Mouse (Mus musculus): ENCODE results near the gene Rdh16f2. TPM values are rescaled to one million over a fixed set of nuclear protein-coding genes. Genes with fewer than 3 reads are reported as not detected.

The Rdh16f2 gene
- polyA plus RNA-seq, 1 experiment from 2014 or later = not detected

DNA sequence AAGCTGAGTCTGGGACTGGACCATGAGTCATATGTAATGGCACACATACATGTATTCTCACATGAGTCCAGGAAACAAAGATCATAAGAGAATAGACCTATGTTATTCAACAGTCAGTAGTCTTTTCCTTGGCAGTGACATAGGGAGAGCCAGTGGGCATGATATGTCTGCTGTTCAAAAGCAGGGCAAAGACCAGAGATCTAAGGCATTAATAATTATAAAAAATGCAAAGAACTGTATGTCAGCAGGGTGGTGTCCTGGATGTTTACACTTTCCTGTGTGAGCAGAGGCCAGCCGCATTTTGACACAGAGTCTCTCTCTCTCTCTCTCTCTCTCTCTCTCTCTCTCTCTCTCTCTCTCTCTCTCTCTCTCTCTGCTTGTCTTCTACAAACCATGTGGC, 16.6 kb upstream of the Rdh16f2 start, which contains the start of gene Rdh19:
Rdh19 (plus strand) TSS at position 301 of the 400 bp plus-strand sequence.
- no peaks in the 10 kb centered on the region for H3K27me3 ChIP-seq
- H3K9ac ChIP-seq = no peak within 1 kb of the TSS
- no peaks in the 10 kb centered on the region for H3K36me3 ChIP-seq
- no peaks in the 10 kb centered on the region for H3K4me1 ChIP-seq
- no peak within 1 kb of the TSS for H3K27ac ChIP-seq
- WGBS = 87% methylated on average over 1 of the region's 1 CpGs
- no peaks in the 10 kb centered on the region for H3K9me3 ChIP-seq
- H3K4me3 ChIP-seq = no peak within 1 kb of the TSS
- no peak within 1 kb of the TSS for H3K4me2 ChIP-seq
- ATAC-seq (ENCODE audit: insufficient number of reproducible peaks, insufficient read depth, low FRiP score, low TSS enrichment, low read depth) = no peak

DNA sequence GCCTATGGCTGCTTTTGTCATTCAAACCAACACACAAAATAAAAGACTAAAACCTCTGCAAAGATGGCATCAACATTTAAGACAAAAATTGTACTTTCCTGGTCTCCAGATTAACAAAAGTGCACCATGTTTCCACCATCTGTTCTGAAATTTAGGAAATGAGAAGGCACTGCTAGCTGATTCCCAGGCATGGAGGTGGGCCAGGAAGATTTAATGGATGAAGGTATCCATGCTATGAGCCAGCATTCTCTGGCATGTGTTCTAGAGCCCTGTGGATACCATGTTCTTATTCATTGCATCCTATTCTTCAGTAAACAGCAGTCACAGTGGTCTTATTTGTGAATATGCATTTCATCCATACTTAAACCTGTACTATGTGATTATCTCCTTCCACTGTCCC, 9.9 kb upstream of the Rdh16f2 start:
- H3K4me1 ChIP-seq = no peaks in the 10 kb centered on the region
- no peak overlapping the region for H3K9ac ChIP-seq
- H3K27ac ChIP-seq = no peak overlapping the region
- H3K27me3 ChIP-seq = no peaks in the 10 kb centered on the region
- no peak overlapping the region for H3K4me2 ChIP-seq
- H3K36me3 ChIP-seq = no peaks in the 10 kb centered on the region
- no peak overlapping the region for H3K4me3 ChIP-seq
- ATAC-seq (ENCODE audit: insufficient number of reproducible peaks, insufficient read depth, low FRiP score, low TSS enrichment, low read depth) = no peak
- no peaks in the 10 kb centered on the region for H3K9me3 ChIP-seq

- no peak for ATAC-seq (ENCODE audit: insufficient number of reproducible peaks, insufficient read depth, low FRiP score, low TSS enrichment, low read depth)
- H3K4me1 ChIP-seq = no peaks in the 10 kb centered on the region
Measured at GRCm38 (mm10) chr10:127864931-127865330, 1.3 kb upstream of the Rdh16f2 start.

DNA sequence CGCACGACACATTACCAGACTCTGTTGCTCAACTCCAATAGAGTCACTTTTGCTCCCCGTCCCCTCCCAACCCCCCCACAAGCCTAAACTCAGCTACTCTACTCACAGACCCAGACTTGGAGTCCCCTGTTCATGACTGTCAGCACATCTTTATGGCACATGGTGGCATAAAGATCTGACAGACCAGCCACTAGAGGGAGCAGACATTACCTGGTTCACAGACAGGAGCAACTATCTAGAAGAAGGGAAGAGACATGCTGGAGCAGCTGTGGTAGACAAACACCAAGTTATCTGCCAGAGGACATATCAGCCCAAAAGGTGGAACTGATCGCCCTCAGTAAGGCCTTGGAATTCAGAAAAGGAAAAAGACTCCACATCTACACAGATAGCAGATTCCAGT, 6.2 kb downstream of the Rdh16f2 start:
- Histone ChIP-seq H3K9ac (no peak overlapping the region), H3K4me1 (no peaks in the 10 kb centered on the region), H3K27ac (no peak overlapping the region), H3K27me3 (no peaks in the 10 kb centered on the region), H3K4me2 (no peak overlapping the region), H3K9me3 (no peaks in the 10 kb centered on the region), H3K4me3 (no peak overlapping the region), H3K36me3 (no peaks in the 10 kb centered on the region)
- no peak for ATAC-seq (ENCODE audit: insufficient number of reproducible peaks, insufficient read depth, low FRiP score, low TSS enrichment, low read depth)
- 79% methylated on average over 4 of the region's 4 CpGs for WGBS

More at GRCm38 (mm10) chr10:127864931-127865330, 1.3 kb upstream of the Rdh16f2 start:
- Histone ChIP-seq H3K4me3 (no peak overlapping the region), H3K27ac (no peak overlapping the region), H3K36me3 (no peaks in the 10 kb centered on the region), H3K9ac (no peak overlapping the region), H3K9me3 (no peaks in the 10 kb centered on the region), H3K4me2 (no peak overlapping the region), H3K27me3 (no peaks in the 10 kb centered on the region)

DNA sequence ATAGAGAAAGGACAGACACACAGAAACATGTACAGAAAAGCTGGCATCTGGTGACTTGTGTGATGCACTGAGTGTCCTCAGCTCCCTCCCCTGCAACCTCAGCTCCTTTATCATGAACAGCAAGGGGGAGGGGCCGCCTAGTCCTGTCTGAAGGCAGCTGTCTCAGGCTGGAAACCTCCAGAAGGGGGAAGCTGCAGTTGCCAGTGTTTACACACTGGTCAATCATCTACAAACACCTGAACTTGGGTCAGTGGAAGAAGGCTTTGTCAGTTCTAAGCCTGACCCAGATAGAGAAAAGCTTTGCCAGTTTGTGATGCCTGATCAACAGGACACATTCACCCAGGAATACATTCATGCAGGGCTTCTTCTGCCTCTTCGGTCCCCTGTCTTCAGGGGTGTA, 11.4 kb downstream of the Rdh16f2 start:
- no peaks in the 10 kb centered on the region for H3K4me1 ChIP-seq
- H3K27me3 ChIP-seq = no peaks in the 10 kb centered on the region
- H3K9ac ChIP-seq = no peak overlapping the region
- H3K4me3 ChIP-seq = no peak overlapping the region
- H3K36me3 ChIP-seq = no peaks in the 10 kb centered on the region
- H3K4me2 ChIP-seq = no peak overlapping the region
- ATAC-seq (ENCODE audit: insufficient number of reproducible peaks, insufficient read depth, low FRiP score, low TSS enrichment, low read depth) = no peak
- no peaks in the 10 kb centered on the region for H3K9me3 ChIP-seq
- no peak overlapping the region for H3K27ac ChIP-seq
- WGBS = 49% methylated on average over 2 of the region's 2 CpGs

- no peak for ATAC-seq (ENCODE audit: insufficient number of reproducible peaks, insufficient read depth, low FRiP score, low TSS enrichment, low read depth)
- no peaks in the 10 kb centered on the region for H3K4me1 ChIP-seq
- H3K9ac ChIP-seq = no peak overlapping the region
- no peak overlapping the region for H3K27ac ChIP-seq
- H3K4me2 ChIP-seq = no peak overlapping the region
- H3K4me3 ChIP-seq = no peak overlapping the region
- no peaks in the 10 kb centered on the region for H3K36me3 ChIP-seq
- no peaks in the 10 kb centered on the region for H3K9me3 ChIP-seq
- WGBS = 79% methylated on average over 3 of the region's 3 CpGs
- H3K27me3 ChIP-seq = no peaks in the 10 kb centered on the region
Measured at GRCm38 (mm10) chr10:127878262-127879057, 12.2 kb downstream of the Rdh16f2 start.

DNA sequence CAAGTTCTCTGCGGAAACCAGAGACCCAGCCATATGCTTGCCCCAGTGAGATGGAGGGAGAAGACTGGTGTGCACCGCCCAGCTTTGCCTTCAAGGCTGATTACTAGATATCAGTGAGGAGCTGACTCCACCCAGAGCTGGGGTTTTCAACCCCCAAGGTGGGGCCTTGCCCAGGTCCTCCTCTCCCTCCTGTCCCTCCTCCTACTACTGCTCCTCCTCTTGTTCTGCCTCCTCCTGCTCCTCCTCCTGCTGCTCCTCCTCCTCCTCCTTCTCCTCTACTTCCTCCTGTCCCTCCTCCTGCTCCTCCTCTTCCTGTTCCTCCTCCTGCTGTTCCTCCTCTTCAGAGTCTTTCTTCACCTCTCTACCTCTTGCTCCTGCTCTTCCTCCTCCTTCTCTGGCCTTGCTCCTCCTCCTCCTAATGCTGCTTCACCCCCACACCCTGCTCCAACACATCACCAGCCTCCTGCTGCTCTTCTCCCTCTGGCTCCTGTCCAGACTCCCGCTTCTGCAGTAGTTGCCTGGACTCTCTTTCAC, 12.9 kb downstream of the Rdh16f2 start:
- Histone ChIP-seq H3K4me2 (no peak overlapping the region), H3K9me3 (no peaks in the 10 kb centered on the region), H3K4me1 (no peaks in the 10 kb centered on the region), H3K9ac (no peak overlapping the region), H3K27me3 (no peaks in the 10 kb centered on the region), H3K27ac (no peak overlapping the region), H3K4me3 (no peak overlapping the region), H3K36me3 (no peaks in the 10 kb centered on the region)
- 83% methylated on average over 3 of the region's 3 CpGs for WGBS
- no peak for ATAC-seq (ENCODE audit: insufficient number of reproducible peaks, insufficient read depth, low FRiP score, low TSS enrichment, low read depth)

DNA sequence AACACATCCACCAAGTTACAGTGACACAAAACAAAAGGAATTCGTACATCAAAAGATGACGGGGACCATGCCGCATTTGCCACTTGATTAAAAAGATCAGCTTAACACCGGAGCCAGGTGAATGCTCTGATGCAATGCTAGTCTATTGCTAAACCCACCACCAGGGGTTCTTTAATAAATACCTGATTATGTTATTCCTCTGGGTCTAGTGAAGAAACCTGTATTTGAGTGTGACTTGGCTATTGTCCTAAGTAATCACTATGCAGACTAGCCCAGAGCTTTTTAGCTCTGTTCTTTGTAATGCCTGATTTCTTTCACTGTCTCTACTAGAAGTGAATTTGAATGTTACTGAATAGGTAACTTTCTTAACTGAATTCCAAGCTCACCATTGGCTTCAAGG, 14.8 kb downstream of the Rdh16f2 start:
- WGBS = 81% methylated on average over 4 of the region's 4 CpGs
- H3K9ac ChIP-seq = no peak overlapping the region
- no peak overlapping the region for H3K4me2 ChIP-seq
- no peaks in the 10 kb centered on the region for H3K4me1 ChIP-seq
- H3K27ac ChIP-seq = no peak overlapping the region
- H3K9me3 ChIP-seq = no peaks in the 10 kb centered on the region
- no peak overlapping the region for H3K4me3 ChIP-seq
- no peaks in the 10 kb centered on the region for H3K36me3 ChIP-seq
- no peak for ATAC-seq (ENCODE audit: insufficient number of reproducible peaks, insufficient read depth, low FRiP score, low TSS enrichment, low read depth)
- H3K27me3 ChIP-seq = no peaks in the 10 kb centered on the region

- Histone ChIP-seq H3K4me2 (no peak overlapping the region), H3K9me3 (no peaks in the 10 kb centered on the region), H3K4me3 (no peak overlapping the region), H3K9ac (no peak overlapping the region), H3K4me1 (no peaks in the 10 kb centered on the region), H3K27ac (no peak overlapping the region), H3K27me3 (no peaks in the 10 kb centered on the region), H3K36me3 (no peaks in the 10 kb centered on the region)
- WGBS = 77% methylated on average over 1 of the region's 1 CpGs
- no peak for ATAC-seq (ENCODE audit: insufficient number of reproducible peaks, insufficient read depth, low FRiP score, low TSS enrichment, low read depth)
Measured at GRCm38 (mm10) chr10:127886551-127886950, 20.3 kb downstream of the Rdh16f2 start.

- Histone ChIP-seq H3K4me3 (no peak overlapping the region), H3K9me3 (no peaks in the 10 kb centered on the region), H3K36me3 (no peaks in the 10 kb centered on the region), H3K4me2 (no peak overlapping the region), H3K27ac (no peak overlapping the region), H3K4me1 (no peaks in the 10 kb centered on the region), H3K27me3 (no peaks in the 10 kb centered on the region), H3K9ac (no peak overlapping the region)
- 73% methylated on average over 4 of the region's 4 CpGs for WGBS
- ATAC-seq (ENCODE audit: insufficient number of reproducible peaks, insufficient read depth, low FRiP score, low TSS enrichment, low read depth) = no peak
Measured at GRCm38 (mm10) chr10:127886971-127887370, 20.7 kb downstream of the Rdh16f2 start.

GRCm38 (mm10) chr10:127888605-127889004, 22.3 kb downstream of the Rdh16f2 start, which contains the start of gene Rdh7:
Gene Rdh7, minus strand, starts transcription at chr10:127888817.
- no peaks in the 10 kb centered on the region for H3K27me3 ChIP-seq
- no peak within 1 kb of the TSS for H3K27ac ChIP-seq
- no peaks in the 10 kb centered on the region for H3K9me3 ChIP-seq
- no peak within 1 kb of the TSS for H3K9ac ChIP-seq
- no peak within 1 kb of the TSS for H3K4me3 ChIP-seq
- H3K4me1 ChIP-seq = no peaks in the 10 kb centered on the region
- H3K4me2 ChIP-seq = no peak within 1 kb of the TSS
- ATAC-seq (ENCODE audit: insufficient number of reproducible peaks, insufficient read depth, low FRiP score, low TSS enrichment, low read depth) = no peak
- no peaks in the 10 kb centered on the region for H3K36me3 ChIP-seq

DNA sequence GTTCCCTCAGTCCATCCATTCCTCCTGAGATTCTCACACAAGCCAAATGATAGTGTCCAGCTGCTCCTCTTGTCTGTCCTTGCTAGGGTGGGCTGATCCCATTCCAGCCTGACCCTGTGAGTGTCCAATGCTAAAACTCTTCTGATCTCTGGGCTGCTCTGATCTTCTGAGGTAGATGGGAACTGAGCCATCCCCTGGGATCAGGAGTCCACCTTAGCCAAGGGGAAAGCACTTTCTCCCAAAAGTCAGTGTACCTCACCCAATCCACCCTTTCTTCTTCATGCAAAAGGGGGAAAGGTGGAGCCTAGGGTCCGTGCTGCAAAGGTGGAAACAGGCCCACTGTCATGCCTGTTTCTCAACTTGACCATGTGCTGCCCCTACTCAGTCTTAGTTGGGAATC, 25.2 kb downstream of the Rdh16f2 start:
- no peak for ATAC-seq (ENCODE audit: insufficient number of reproducible peaks, insufficient read depth, low FRiP score, low TSS enrichment, low read depth)
- no peaks in the 10 kb centered on the region for H3K27me3 ChIP-seq
- H3K9me3 ChIP-seq = no peaks in the 10 kb centered on the region
- H3K4me3 ChIP-seq = no peak overlapping the region
- H3K9ac ChIP-seq = no peak overlapping the region
- 80% methylated on average over 1 of the region's 1 CpGs for WGBS
- H3K36me3 ChIP-seq = no peaks in the 10 kb centered on the region
- no peaks in the 10 kb centered on the region for H3K4me1 ChIP-seq
- no peak overlapping the region for H3K4me2 ChIP-seq
- no peak overlapping the region for H3K27ac ChIP-seq
